Comparison of ENCODE assay signal across 17 mouse cellular contexts in the genomic region with DNA sequence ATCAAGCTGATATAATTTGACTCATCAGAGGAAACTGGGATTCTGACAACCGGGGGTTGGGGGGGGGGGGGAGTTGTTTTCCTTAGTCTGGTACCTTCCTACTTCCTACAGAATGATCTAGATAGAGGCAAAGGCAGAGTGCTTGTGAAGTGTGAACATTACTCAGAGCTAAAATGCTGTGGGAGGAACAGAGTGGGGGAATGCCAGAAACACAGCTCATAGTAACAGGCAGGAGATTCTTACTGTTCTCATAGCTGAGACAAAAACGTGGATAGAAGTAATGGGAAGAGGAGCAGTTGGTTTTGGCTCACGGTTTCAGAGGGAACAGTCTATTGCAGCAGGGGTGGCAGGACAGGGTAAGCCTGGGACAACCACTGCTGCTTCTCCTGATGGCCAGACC.
DNase-seq lines count a peak whose midpoint lies in the region.
"Had no signal": no experiment of that assay in that cellular context is flagged by ENCODE, and none has a peak within 500 bp of the region (broad histone marks: within the 10 kb centered on the region; RNA-seq: fewer than 3 reads in every experiment).

No protein-coding gene starts in this region.

- intact Hi-C loops in left cerebral cortex, postnatal 25 days (cut with DNase I) = no loop called here

- peak; percentile 18 for DNase-seq in layer of hippocampus, adult 9-11 months
- no peak for DNase-seq in layer of hippocampus, adult 9-10 months (ENCODE audit: low spot score)
- DNase-seq in right cerebral cortex, adult 2 months (ENCODE audit: low spot score in 2 of 2) = peak; percentile 11 to 16
- DNase-seq in right cerebral cortex, postnatal 14 days = no peak
- peak; percentile 11 to 88 for DNase-seq in left cerebral cortex, postnatal 25 days (ENCODE audit: low spot score in 2 of 2)
- peak; percentile 85 for DNase-seq in telencephalon, adult 2 months (ENCODE audit: low read depth, low spot score)
- no peak for DNase-seq in adrenal gland, adult 8-10 months
- DNase-seq in adrenal gland, postnatal 36 days = no peak
- DNase-seq: adrenal gland, adult 2 months; cerebellum, adult 11-12 months; cerebellum, adult 9-10 months; cerebellum, postnatal 25 days; forebrain, postnatal 0 days; gastrocnemius, adult 2 months; gastrocnemius, postnatal 25 days; heart, adult 11 months; heart, postnatal 14 days had no signal

Comparison
In these comparisons a context has a peak if more than half of its experiments do, and no peak if none do; other contexts are left out.
1. DNase-seq: peak in layer of hippocampus, adult 9-11 months (single experiment), right cerebral cortex, adult 2 months (2 of 2), left cerebral cortex, postnatal 25 days (2 of 2) and telencephalon, adult 2 months (single experiment); none in layer of hippocampus, adult 9-10 months (single experiment), right cerebral cortex, postnatal 14 days (single experiment), adrenal gland, adult 8-10 months (single experiment) and adrenal gland, postnatal 36 days (0 of 2).